Mouse (Mus musculus) neutrophil, adult 5-6 weeks (primary cell): Measurements from ENCODE around the gene Rwdd1. TPM values are rescaled to one million over a fixed set of nuclear protein-coding genes. Genes with fewer than 3 reads are reported as not detected.
A peak's percentile ranks its signal among the peaks of the same experiment; 100 is the strongest.
"Not testable (repeated sequence)": the region's sequence is repeated elsewhere in the genome, so short reads cannot be mapped to it uniquely, and the experiment has no call there.

Experiments used
- ATAC-seq: fragments of 151-379, 151-347 bp; 2 replicates; pipeline ENCODE4 v1.8.0; 2017; ENCODE audit warnings: mild to moderate bottlenecking, moderate TSS enrichment; ENCODE audit not compliant: insufficient number of reproducible peaks, poor library complexity, low FRiP score, severe bottlenecking; ENCODE audit errors: extremely low read depth
- total RNA-seq: library from RNA; stranded (forward); fragments of 200-1000 nt; gene quantifications from 2 replicates; pipeline ENCODE4 v1.2.3, GENCODE M21; 2017

The Rwdd1 gene
- total RNA-seq: 34.7 and 45.9 TPM in 2 replicates

GRCm38 (mm10) chr10:34019302-34020075 lies at the start of gene Rwdd1:
Gene Rwdd1, minus strand, starts transcription at chr10:34019624.
- peak; percentile 98 for ATAC-seq

- no peak for ATAC-seq
Observed at GRCm38 (mm10) chr10:34066591-34066990, 47.2 kb upstream of the Rwdd1 start.

- no peak for ATAC-seq
Observed at GRCm38 (mm10) chr10:34053987-34054386, 34.6 kb upstream of the Rwdd1 start.

GRCm38 (mm10) chr10:34044210-34044609 lies 24.8 kb upstream of the Rwdd1 start, which contains the start of gene Calhm4:
Gene Calhm4, minus strand, starts transcription at chr10:34044310.
- ATAC-seq: no peak

GRCm38 (mm10) chr10:34037401-34037800 lies 18.0 kb upstream of the Rwdd1 start, which contains the start of gene Trappc3l:
Gene Trappc3l, plus strand, starts transcription at chr10:34037597.
- no peak for ATAC-seq

- ATAC-seq: peak; percentile 90
Observed at GRCm38 (mm10) chr10:34036587-34036986, 17.2 kb upstream of the Rwdd1 start.

- peak; percentile 70 for ATAC-seq
Observed at GRCm38 (mm10) chr10:34033630-34034305, 14.3 kb upstream of the Rwdd1 start.

- ATAC-seq: peak; percentile 61; the same call in 1 of the 2 replicates
Observed at GRCm38 (mm10) chr10:34030322-34030721, 10.9 kb upstream of the Rwdd1 start.

GRCm38 (mm10) chr10:34018746-34019301 lies 600 bp downstream of the Rwdd1 start:
- ATAC-seq: no peak

- ATAC-seq: no peak
Observed at GRCm38 (mm10) chr10:34013241-34013640, 6.2 kb downstream of the Rwdd1 start.

GRCm38 (mm10) chr10:34012581-34012980 lies 6.8 kb downstream of the Rwdd1 start:
- no peak for ATAC-seq

- no peak for ATAC-seq
Observed at GRCm38 (mm10) chr10:33998397-33998796, 21.0 kb downstream of the Rwdd1 start.

GRCm38 (mm10) chr10:33996686-33997085 lies 22.7 kb downstream of the Rwdd1 start:
- ATAC-seq: not testable (repeated sequence)

GRCm38 (mm10) chr10:33986771-33987170 lies 32.7 kb downstream of the Rwdd1 start:
- peak; percentile 99 for ATAC-seq

- ATAC-seq: no peak
Observed at GRCm38 (mm10) chr10:33974781-33975494, 44.5 kb downstream of the Rwdd1 start.

GRCm38 (mm10) chr10:33952509-33952908 lies 66.9 kb downstream of the Rwdd1 start:
- no peak for ATAC-seq

- peak; percentile 100 for ATAC-seq
Observed at GRCm38 (mm10) chr10:33950803-33951583, 68.4 kb downstream of the Rwdd1 start, which contains the start of gene Zup1. Gene Zup1, minus strand, starts transcription at chr10:33951269.
